Mouse (Mus musculus) liver, postnatal 0 days (tissue): ENCODE measurements around the gene Hist1h2ac. TPM values are rescaled to one million over a fixed set of nuclear protein-coding genes. Genes with fewer than 3 reads are reported as not detected.
A peak's percentile ranks its signal among the peaks of the same experiment; 100 is the strongest.

Experiments
- ATAC-seq: fragments of 200-750 bp; cut with Nextera tagmentation; 2 replicates; pipeline ENCODE4 v1.8.0; 2017; ENCODE audit warnings: mild to moderate bottlenecking, moderate library complexity
- DNase-seq: peaks from one replicate; pipeline ENCODE4 v3.0.0-alpha.2; 2016
- H3K27ac ChIP-seq: fragments of 300-500 bp; sonication (generic); 2 replicates; pipeline ENCODE4 v1.5.1; 2014; ENCODE audit warnings: antibody characterized with exemption, moderate library complexity, mild to moderate bottlenecking, low read depth
- H3K27me3 ChIP-seq: fragments of 300-500 bp; sonication (generic); 2 replicates; pipeline ENCODE4 v1.6.1; 2014; ENCODE audit warnings: low read length, control low read depth, mixed read lengths; ENCODE audit not compliant: insufficient read depth
- H3K36me3 ChIP-seq: fragments of 300-500 bp; sonication (generic); replicated peaks from 2 replicates; pipeline ENCODE4 v1.6.1; 2014; ENCODE audit warnings: mild to moderate bottlenecking, control low read depth, low read length, moderate library complexity, mixed read lengths; ENCODE audit not compliant: insufficient read depth
- H3K4me1 ChIP-seq: fragments of 300-500 bp; sonication (generic); 2 replicates; pipeline ENCODE4 v1.6.1; 2014; ENCODE audit warnings: antibody characterized with exemption, mild to moderate bottlenecking, control low read depth; ENCODE audit not compliant: insufficient read depth
- H3K4me2 ChIP-seq: fragments of 300-500 bp; sonication (generic); 2 replicates; pipeline ENCODE4 v1.6.1; 2014; ENCODE audit warnings: low read depth, mild to moderate bottlenecking, low read length, moderate library complexity, mixed read lengths
- H3K4me3 ChIP-seq: fragments of 300-500 bp; sonication (generic); 2 replicates; pipeline ENCODE4 v1.5.1; 2014; ENCODE audit warnings: low read depth, low read length
- H3K9ac ChIP-seq: fragments of 300-500 bp; sonication (generic); replicated peaks from 2 replicates; pipeline ENCODE4 v1.6.1; 2014; ENCODE audit warnings: mild to moderate bottlenecking, moderate library complexity
- H3K9me3 ChIP-seq: fragments of 300-500 bp; sonication (generic); 2 replicates; pipeline ENCODE4 v1.6.1; 2016; ENCODE audit warnings: mild to moderate bottlenecking, control low read depth, low read length, mixed read lengths
- CTCF ChIP-seq: sonication (generic); IDR thresholded peaks from 2 replicates; pipeline ENCODE4 v1.5.1; 2016; ENCODE audit warnings: antibody characterized with exemption, low read depth
- EP300 ChIP-seq: IDR thresholded peaks from 2 replicates; pipeline ENCODE4 v1.6.1; 2016; ENCODE audit warnings: antibody characterized with exemption, low read depth, mild to moderate bottlenecking
- WGBS: fragments of 180-500 bp; shearing (Covaris S2); extraction: QIAGEN DNeasy Blood & Tissue Kit; methylation state at CpG from one replicate; pipeline ENCODE4 v1.1.7; 2014; ENCODE audit not compliant: insufficient replicate concordance; 5-methylcytosine and 5-hydroxymethylcytosine counted together
- microRNA-seq: library from miRNA; unstranded; fragments of <30 nt; microRNA quantifications from one replicate; pipeline ENCODE4, GENCODE M21; 2016
- polyA plus RNA-seq: library from polyadenylated mRNA; unstranded; fragments of >200 nt; fragmentation: Nextera tagmentation; extraction: Ambion mirVana; gene quantifications from 2 replicates; pipeline ENCODE4 v1.2.1, GENCODE M21; 2015

The Hist1h2ac gene
- polyA plus RNA-seq, 1 experiment from 2014 or later = 0.88 TPM

GRCm38 (mm10) chr13:23682623-23682946, 1.2 kb downstream of the Hist1h2ac start:
- peak overlapping the region; percentile 71 for H3K4me2 ChIP-seq
- peaks cover 19% of the 10 kb centered on the region for H3K4me1 ChIP-seq
- no peak for ATAC-seq
- WGBS = 40% methylated on average over 1 of the region's 1 CpGs
- no peaks in the 10 kb centered on the region for H3K27me3 ChIP-seq
- TF ChIP-seq EP300 (no peak), CTCF (no peak)
- peak overlapping the region; percentile 60 for H3K4me3 ChIP-seq
- no peak for DNase-seq
- no peaks in the 10 kb centered on the region for H3K36me3 ChIP-seq
- peak overlapping the region; percentile 99 for H3K27ac ChIP-seq
- H3K9ac ChIP-seq = peak overlapping the region; percentile 82
- H3K9me3 ChIP-seq = no peaks in the 10 kb centered on the region

- H3K9ac ChIP-seq = peak overlapping the region; percentile 82
- H3K4me2 ChIP-seq = peak overlapping the region; percentile 71
- H3K9me3 ChIP-seq = no peaks in the 10 kb centered on the region
- no peaks in the 10 kb centered on the region for H3K27me3 ChIP-seq
- no peaks in the 10 kb centered on the region for H3K36me3 ChIP-seq
- ATAC-seq (no peak), DNase-seq (no peak)
- H3K4me3 ChIP-seq = peak overlapping the region; percentile 60
- 76% methylated on average over 6 of the region's 6 CpGs for WGBS
- H3K27ac ChIP-seq = peak overlapping the region; percentile 99
- TF ChIP-seq EP300 (no peak), CTCF (no peak)
- H3K4me1 ChIP-seq = peaks cover 16% of the 10 kb centered on the region
Measured at GRCm38 (mm10) chr13:23681990-23682582, 1.7 kb downstream of the Hist1h2ac start.

- H3K4me1 ChIP-seq = no peaks in the 10 kb centered on the region
- H3K4me2 ChIP-seq = no peak overlapping the region
- ATAC-seq (no peak), DNase-seq (no peak)
- no peak overlapping the region for H3K9ac ChIP-seq
- no peaks in the 10 kb centered on the region for H3K27me3 ChIP-seq
- no peaks in the 10 kb centered on the region for H3K9me3 ChIP-seq
- WGBS = 40% methylated on average over 3 of the region's 3 CpGs
- H3K4me3 ChIP-seq = no peak overlapping the region
- no peak for TF ChIP-seq EP300
- no peak for TF ChIP-seq CTCF
- H3K36me3 ChIP-seq = no peaks in the 10 kb centered on the region
- no peak overlapping the region for H3K27ac ChIP-seq
Measured at GRCm38 (mm10) chr13:23662536-23662935, 21.2 kb downstream of the Hist1h2ac start.

- TF ChIP-seq CTCF (no peak), EP300 (no peak)
- no peaks in the 10 kb centered on the region for H3K9me3 ChIP-seq
- DNase-seq (no peak), ATAC-seq (no peak)
- no peaks in the 10 kb centered on the region for H3K27me3 ChIP-seq
- no peak overlapping the region for H3K9ac ChIP-seq
- H3K27ac ChIP-seq = no peak overlapping the region
- WGBS = 65% methylated on average over 6 of the region's 6 CpGs
- no peaks in the 10 kb centered on the region for H3K4me1 ChIP-seq
- no peak overlapping the region for H3K4me2 ChIP-seq
- no peak overlapping the region for H3K4me3 ChIP-seq
- no peaks in the 10 kb centered on the region for H3K36me3 ChIP-seq
Measured at GRCm38 (mm10) chr13:23659636-23660366, 23.9 kb downstream of the Hist1h2ac start.

Small RNAs within 50 kb of the gene (microRNA-seq; reads per million reads assigned to microRNA genes)
- gene Gm44350 = not detected

Other genes with a start within 250 kb of the Hist1h2ac start
- 0.92 and 0.96 TPM in 2 replicates for gene Btn1a1, start 218.0 kb downstream of the Hist1h2ac start, polyA plus RNA-seq
- not detected in 2 replicates for gene Btn2a2, start 195.1 kb downstream of the Hist1h2ac start, polyA plus RNA-seq
- 7.2 and 7.5 TPM in 2 replicates for gene Hist1h4h, start 152.9 kb downstream of the Hist1h2ac start, polyA plus RNA-seq
- 9.7 and 9.8 TPM in 2 replicates for gene Hist1h2af, start 150.0 kb downstream of the Hist1h2ac start, polyA plus RNA-seq
- gene Hist1h3g, start 148.5 kb downstream of the Hist1h2ac start, polyA plus RNA-seq = 3.7 and 6.3 TPM in 2 replicates
- 0.58 and 0.64 TPM in 2 replicates for gene Hist1h2bh, start 140.6 kb downstream of the Hist1h2ac start, polyA plus RNA-seq
- gene Hist1h3f, start 139.9 kb downstream of the Hist1h2ac start, polyA plus RNA-seq = 1.3 and 1.5 TPM in 2 replicates
- 1.1 and 1.2 TPM in 2 replicates for gene Hist1h4f, start 132.3 kb downstream of the Hist1h2ac start, polyA plus RNA-seq
- 0.43 and 0.51 TPM in 2 replicates for gene Hist1h1d, start 130.7 kb downstream of the Hist1h2ac start, polyA plus RNA-seq
- 3.6 and 4.6 TPM in 2 replicates for gene Hist1h3e, start 121.6 kb downstream of the Hist1h2ac start, polyA plus RNA-seq
- gene Hist1h2ae, start 112.7 kb downstream of the Hist1h2ac start, polyA plus RNA-seq = 62.4 and 66.0 TPM in 2 replicates
- 6.1 and 7.8 TPM in 2 replicates for gene Hist1h2bg, start 112.6 kb downstream of the Hist1h2ac start, polyA plus RNA-seq
- 2.9 and 5.8 TPM in 2 replicates for gene Hist1h2bf, start 109.8 kb downstream of the Hist1h2ac start, polyA plus RNA-seq
- 2.0 and 2.6 TPM in 2 replicates for gene Hist1h2ad, start 109.6 kb downstream of the Hist1h2ac start, polyA plus RNA-seq
- gene Hist1h3d, start 108.2 kb downstream of the Hist1h2ac start, polyA plus RNA-seq = 4.7 and 5.8 TPM in 2 replicates
- gene Hist1h4d, start 102.3 kb downstream of the Hist1h2ac start, polyA plus RNA-seq = 89.1 and 94.3 TPM in 2 replicates
- 0.49 and 0.51 TPM in 2 replicates for gene Hist1h2be, start 62.8 kb downstream of the Hist1h2ac start, polyA plus RNA-seq
- gene Hist1h1e, start 61.4 kb downstream of the Hist1h2ac start, polyA plus RNA-seq = 13.3 and 16.0 TPM in 2 replicates
- gene Hist1h2bc, start 251 bp upstream of the Hist1h2ac start, polyA plus RNA-seq = 168 and 180 TPM in 2 replicates
- not detected in 2 replicates for gene Hist1h1t, start 11.9 kb upstream of the Hist1h2ac start, polyA plus RNA-seq
- 6.2 and 6.5 TPM in 2 replicates for gene Hist1h4c, start 14.5 kb upstream of the Hist1h2ac start, polyA plus RNA-seq
- 24.0 and 25.1 TPM in 2 replicates for gene Hfe, start 26.9 kb upstream of the Hist1h2ac start, polyA plus RNA-seq
- 69.6 and 74.1 TPM in 2 replicates for gene Hist1h1c, start 54.9 kb upstream of the Hist1h2ac start, polyA plus RNA-seq
- 2.8 and 3.5 TPM in 2 replicates for gene Hist1h3c, start 61.7 kb upstream of the Hist1h2ac start, polyA plus RNA-seq
- 1.6 and 2.7 TPM in 2 replicates for gene Hist1h2bb, start 62.8 kb upstream of the Hist1h2ac start, polyA plus RNA-seq
- 46.5 and 47.4 TPM in 2 replicates for gene Hist1h2ab, start 67.2 kb upstream of the Hist1h2ac start, polyA plus RNA-seq
- gene Hist1h3b, start 68.3 kb upstream of the Hist1h2ac start, polyA plus RNA-seq = 10.2 and 16.0 TPM in 2 replicates
- gene Hist1h4b, start 73.1 kb upstream of the Hist1h2ac start, polyA plus RNA-seq = 2.5 and 3.2 TPM in 2 replicates
- 0.40 and 0.49 TPM in 2 replicates for gene Hist1h4a, start 77.3 kb upstream of the Hist1h2ac start, polyA plus RNA-seq
- gene Hist1h3a, start 78.4 kb upstream of the Hist1h2ac start, polyA plus RNA-seq = 6.1 and 7.5 TPM in 2 replicates
- 2.8 and 4.6 TPM in 2 replicates for gene Hist1h1a, start 79.7 kb upstream of the Hist1h2ac start, polyA plus RNA-seq
- gene Trim38, start 86.0 kb upstream of the Hist1h2ac start, polyA plus RNA-seq = not detected in 2 replicates
- 37.0 and 39.8 TPM in 2 replicates for gene Slc17a2, start 123.0 kb upstream of the Hist1h2ac start, polyA plus RNA-seq
- 4.8 and 6.0 TPM in 2 replicates for gene Slc17a3, start 155.5 kb upstream of the Hist1h2ac start, polyA plus RNA-seq
- gene Slc17a1, start 183.8 kb upstream of the Hist1h2ac start, polyA plus RNA-seq = 1.0 and 1.2 TPM in 2 replicates
- gene Slc17a4, start 231.1 kb upstream of the Hist1h2ac start, polyA plus RNA-seq = 1.1 and 2.0 TPM in 2 replicates